Mouse (Mus musculus) layer of hippocampus, postnatal 14 days (tissue): ENCODE data around the gene Xpa. TPM values are rescaled to one million over a fixed set of nuclear protein-coding genes. Genes with fewer than 3 reads are reported as not detected.

Experiments
- total RNA-seq, 2 experiments: library from RNA; stranded (reverse); gene quantifications; 2 replicates each; pipeline ENCODE4 v1.2.3; 2021

The Xpa gene
- total RNA-seq, 2 experiments from 2014 or later: 15.5 to 17.6 TPM

Other genes starting within 250 kb of the Xpa start
- 10 to 100 TPM; 25.9 to 26.2 TPM for gene Tdrd7, start 231.0 kb downstream of the Xpa start, total RNA-seq
- 10 to 100 TPM; 11.9 to 13.5 TPM for gene Tmod1, start 157.4 kb downstream of the Xpa start, total RNA-seq
- 10 to 100 TPM; 55.0 to 56.1 TPM for gene Ncbp1, start 57.7 kb downstream of the Xpa start, total RNA-seq
- gene Tstd2, start 57.6 kb downstream of the Xpa start, total RNA-seq: 10 to 100 TPM; 18.5 to 20.1 TPM
- not detected for gene Foxe1, start 147.3 kb upstream of the Xpa start, total RNA-seq
- gene Trmo, start 193.1 kb upstream of the Xpa start, total RNA-seq: 1 to 10 TPM; 3.3 to 4.2 TPM
- not detected for gene Hemgn, start 217.2 kb upstream of the Xpa start, total RNA-seq